Mouse (Mus musculus): ENCODE results near the gene Hint3.
"Not testable (repeated sequence)": the region's sequence is repeated elsewhere in the genome, so short reads cannot be mapped to it uniquely, and the experiment has no call there.

Gene Hint3

GRCm38 (mm10) chr10:30629513-30629912, at the start of gene Hint3:
Gene Hint3, minus strand, starts transcription at chr10:30629632.
- DNase-seq = no peak

- DNase-seq = no peak
Observed at GRCm38 (mm10) chr10:30678051-30678450, 48.6 kb upstream of the Hint3 start.

GRCm38 (mm10) chr10:30674825-30675224, 45.4 kb upstream of the Hint3 start:
- DNase-seq = no peak

GRCm38 (mm10) chr10:30666580-30666979, 37.1 kb upstream of the Hint3 start:
- no peak for DNase-seq

GRCm38 (mm10) chr10:30660564-30661328, 31.3 kb upstream of the Hint3 start:
- DNase-seq = no peak

GRCm38 (mm10) chr10:30655655-30656054, 26.2 kb upstream of the Hint3 start:
- DNase-seq = no peak

- DNase-seq = no peak
Observed at GRCm38 (mm10) chr10:30647681-30648080, 18.2 kb upstream of the Hint3 start.

GRCm38 (mm10) chr10:30638216-30638615, 8.8 kb upstream of the Hint3 start:
- no peak for DNase-seq

- not testable (repeated sequence) for DNase-seq
Observed at GRCm38 (mm10) chr10:30636474-30637154, 7.2 kb upstream of the Hint3 start.

- DNase-seq = no peak
Observed at GRCm38 (mm10) chr10:30632718-30633117, 3.3 kb upstream of the Hint3 start.

- DNase-seq = no peak
Observed at GRCm38 (mm10) chr10:30629977-30630376, 545 bp upstream of the Hint3 start.

GRCm38 (mm10) chr10:30628444-30628843, 988 bp downstream of the Hint3 start:
- not testable (repeated sequence) for DNase-seq

GRCm38 (mm10) chr10:30627548-30627947, 1.9 kb downstream of the Hint3 start:
- no peak for DNase-seq

- DNase-seq = no peak
Observed at GRCm38 (mm10) chr10:30624161-30625019, 5.0 kb downstream of the Hint3 start.

- DNase-seq = no peak
Observed at GRCm38 (mm10) chr10:30622928-30623327, 6.5 kb downstream of the Hint3 start.

- no peak for DNase-seq
Observed at GRCm38 (mm10) chr10:30618918-30619210, 10.6 kb downstream of the Hint3 start.

GRCm38 (mm10) chr10:30618091-30618917, 11.1 kb downstream of the Hint3 start:
- peak; percentile 98 for DNase-seq

- no peak for DNase-seq
Observed at GRCm38 (mm10) chr10:30613039-30613438, 16.4 kb downstream of the Hint3 start.

- DNase-seq = no peak
Observed at GRCm38 (mm10) chr10:30609614-30610013, 19.8 kb downstream of the Hint3 start.

GRCm38 (mm10) chr10:30608109-30608508, 21.3 kb downstream of the Hint3 start:
- DNase-seq = no peak

- DNase-seq = peak; percentile 88
Observed at GRCm38 (mm10) chr10:30600542-30600966, 28.9 kb downstream of the Hint3 start, which contains the start of gene Trmt11. Gene Trmt11, minus strand, starts transcription at chr10:30600749.

- no peak for DNase-seq
Observed at GRCm38 (mm10) chr10:30600094-30600534, 29.3 kb downstream of the Hint3 start.
